Mouse (Mus musculus): ENCODE measurements around the gene Mturn.

Mturn gene

GRCm38 (mm10) chr6:54692201-54692600 lies 10.8 kb downstream of the Mturn start:
- in situ Hi-C loops (cut with MboI; ENCODE audit: unreplicated experiment in 2 of 2): no loop called here

GRCm38 (mm10) chr6:54693286-54693685 lies 11.9 kb downstream of the Mturn start:
- in situ Hi-C loops (cut with MboI; ENCODE audit: unreplicated experiment in 2 of 2): no loop called here

GRCm38 (mm10) chr6:54698691-54699476 lies 17.5 kb downstream of the Mturn start:
- in situ Hi-C loops (cut with MboI; ENCODE audit: unreplicated experiment in 2 of 2): no loop called here

- in situ Hi-C loops (cut with MboI; ENCODE audit: unreplicated experiment in 2 of 2): loop anchor here in 1 of 2 experiments (10.0 kb wide), 3 partner anchors 225 to 465 kb away; partner anchors contain the start of gene Ggct
These were observed 18.1 kb downstream of the Mturn start for GRCm38 (mm10) chr6:54699477-54700056.

GRCm38 (mm10) chr6:54700516-54700915 lies 19.1 kb downstream of the Mturn start:
- in situ Hi-C loops (cut with MboI; ENCODE audit: unreplicated experiment in 2 of 2): loop anchor here in 1 of 2 experiments (10.0 kb wide), 3 partner anchors 224 to 464 kb away; partner anchors contain the start of gene Ggct

- in situ Hi-C loops (cut with MboI; ENCODE audit: unreplicated experiment in 2 of 2): loop anchor here in 1 of 2 experiments (10.0 kb wide), 3 partner anchors 223 to 463 kb away; partner anchors contain the start of gene Ggct
These were observed 20.5 kb downstream of the Mturn start for GRCm38 (mm10) chr6:54701901-54702300.

- in situ Hi-C loops (cut with MboI; ENCODE audit: unreplicated experiment in 2 of 2): loop anchor here in 1 of 2 experiments (10.0 kb wide), 3 partner anchors 221 to 461 kb away; partner anchors contain the start of gene Ggct
These were observed 22.5 kb downstream of the Mturn start for GRCm38 (mm10) chr6:54703633-54704538.

- in situ Hi-C loops (cut with MboI; ENCODE audit: unreplicated experiment in 2 of 2): loop anchor here in 1 of 2 experiments (10.0 kb wide), 3 partner anchors 220 to 460 kb away; partner anchors contain the start of gene Ggct
These were observed 23.1 kb downstream of the Mturn start for GRCm38 (mm10) chr6:54704539-54704845.

GRCm38 (mm10) chr6:54704847-54705246 lies 23.4 kb downstream of the Mturn start:
- in situ Hi-C loops (cut with MboI; ENCODE audit: unreplicated experiment in 2 of 2): loop anchor here (5.0 to 10.0 kb wide), 4 partner anchors 220 to 462 kb away; partner anchors contain the start of gene Ggct (in 1 of the 2)

GRCm38 (mm10) chr6:54705387-54705909 lies 24.0 kb downstream of the Mturn start:
- in situ Hi-C loops (cut with MboI; ENCODE audit: unreplicated experiment in 2 of 2): loop anchor here (5.0 to 10.0 kb wide), 4 partner anchors 219 to 462 kb away; partner anchors contain the start of gene Ggct (in 1 of the 2)

GRCm38 (mm10) chr6:54706099-54706498 lies 24.7 kb downstream of the Mturn start:
- in situ Hi-C loops (cut with MboI; ENCODE audit: unreplicated experiment in 2 of 2): loop anchor here (5.0 to 10.0 kb wide), 4 partner anchors 219 to 461 kb away; partner anchors contain the start of gene Ggct (in 1 of the 2)

GRCm38 (mm10) chr6:54706611-54707172 lies 25.3 kb downstream of the Mturn start:
- in situ Hi-C loops (cut with MboI; ENCODE audit: unreplicated experiment in 2 of 2): loop anchor here (5.0 to 10.0 kb wide), 4 partner anchors 218 to 461 kb away; partner anchors contain the start of gene Ggct (in 1 of the 2)

- in situ Hi-C loops (cut with MboI; ENCODE audit: unreplicated experiment in 2 of 2): loop anchor here (5.0 to 10.0 kb wide), 4 partner anchors 216 to 459 kb away; partner anchors contain the start of gene Ggct (in 1 of the 2)
These were observed 27.2 kb downstream of the Mturn start for GRCm38 (mm10) chr6:54708646-54709045.

GRCm38 (mm10) chr6:54715697-54716096 lies 34.3 kb downstream of the Mturn start:
- in situ Hi-C loops (cut with MboI; ENCODE audit: unreplicated experiment in 2 of 2): no loop called here

- in situ Hi-C loops (cut with MboI; ENCODE audit: unreplicated experiment in 2 of 2): no loop called here
These were observed 37.6 kb downstream of the Mturn start for GRCm38 (mm10) chr6:54718779-54719685.

GRCm38 (mm10) chr6:54719686-54720310 lies 38.4 kb downstream of the Mturn start:
- in situ Hi-C loops (cut with MboI; ENCODE audit: unreplicated experiment in 2 of 2): no loop called here

GRCm38 (mm10) chr6:54720512-54721251 lies 39.3 kb downstream of the Mturn start:
- in situ Hi-C loops (cut with MboI; ENCODE audit: unreplicated experiment in 2 of 2): no loop called here

Data from v-Abl transformed pro-B cells (cell line).